ENCODE assay signal across 9 mouse cellular contexts in the genomic region with DNA sequence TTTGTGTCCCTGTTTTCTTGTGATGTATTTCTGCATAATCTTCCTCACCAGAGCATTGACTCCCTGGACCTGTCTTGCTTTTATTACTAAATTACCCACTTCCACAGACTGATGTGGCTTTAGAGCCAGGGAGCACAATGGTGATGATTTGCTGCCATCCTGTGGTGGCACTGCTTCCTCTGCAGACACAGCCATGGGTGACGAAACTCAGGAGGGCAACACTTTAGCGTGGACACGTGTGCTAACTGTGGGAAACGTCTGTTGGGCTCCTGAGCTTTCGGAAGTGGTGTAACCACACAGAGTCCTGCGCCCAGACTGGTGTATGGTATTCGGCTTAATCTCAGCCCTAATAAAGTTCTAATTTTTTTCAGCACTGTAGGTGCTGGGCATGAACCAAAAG.
A peak's percentile ranks its signal among the peaks of the same experiment; 100 is the strongest.
DNase-seq lines count a peak whose midpoint lies in the region; ATAC-seq and TF ChIP-seq lines count a peak whose summit lies in the region.
"Had no signal": no experiment of that assay in that cellular context is flagged by ENCODE, and none has a peak within 500 bp of the region (broad histone marks: within the 10 kb centered on the region; RNA-seq: fewer than 3 reads in every experiment).

No protein-coding gene starts in this region.

- H3K36me3 ChIP-seq in hindbrain, embryonic 13.5 days = no peaks in the 10 kb centered on the region
- no peaks in the 10 kb centered on the region for H3K36me3 ChIP-seq in hindbrain, embryonic 12.5 days
- H3K36me3 ChIP-seq in CH12.LX (replicated peaks in 1 of 2; ENCODE audit: control insufficient read depth in 1 of 2, insufficient read depth in 1 of 2, low read length in 1 of 2) = no peaks in the 10 kb centered on the region
- H3K36me3 ChIP-seq in small intestine, adult 2 months (ENCODE audit: control insufficient read depth, insufficient read depth, low read length) = no peaks in the 10 kb centered on the region
- H3K36me3 ChIP-seq in intestine, embryonic 15.5 days = no peaks in the 10 kb centered on the region
- H3K36me3 ChIP-seq: embryonic facial prominence, embryonic 13.5 days had no signal

- H3K9me3 ChIP-seq in hindbrain, embryonic 13.5 days = no peaks in the 10 kb centered on the region
- H3K9me3 ChIP-seq in hindbrain, embryonic 12.5 days (replicated peaks) = no peaks in the 10 kb centered on the region
- H3K9me3 ChIP-seq in CH12.LX (replicated peaks; ENCODE audit: low read length) = no peaks in the 10 kb centered on the region
- no peaks in the 10 kb centered on the region for H3K9me3 ChIP-seq in intestine, embryonic 15.5 days
- H3K9me3 ChIP-seq: embryonic facial prominence, embryonic 13.5 days had no signal

- no peak for TF ChIP-seq EP300 in CH12.LX (IDR thresholded peaks at IDR 0.05; ENCODE audit: low read length)

- peak; percentile 48 to 96 for TF ChIP-seq CTCF in CH12.LX (conservative IDR thresholded peaks at IDR 0.05 in 1 of 2, IDR thresholded peaks at IDR 0.05 in 1 of 2; ENCODE audit: low read depth in 2 of 2, low read length in 2 of 2)
- TF ChIP-seq CTCF in small intestine, adult 2 months (IDR thresholded peaks at IDR 0.05; ENCODE audit: extremely low read depth, insufficient read length, insufficient replicate concordance, low read depth, low read length) = peak; percentile 40; the same call in 1 of the 2 replicates

- DNase-seq in CH12.LX (ENCODE audit: extremely low read depth) = peak; percentile 81
- DNase-seq in adrenal gland, postnatal 36 days = peak; percentile 40 to 51
- DNase-seq in kidney, adult 18-20 months = peak; percentile 19
- DNase-seq in lung, postnatal 25 days (ENCODE audit: low spot score) = peak; percentile 36

- no peaks in the 10 kb centered on the region for H3K79me2 ChIP-seq in CH12.LX (replicated peaks; ENCODE audit: control insufficient read depth, extremely low read depth, insufficient read depth, poor library complexity, severe bottlenecking)

- TF ChIP-seq RAD21 in CH12.LX (IDR thresholded peaks at IDR 0.05; ENCODE audit: low read depth, low read length) = peak; percentile 100

- dilution Hi-C loops in CH12.LX (cut with MboI; ENCODE audit: extremely low pct_ligation_motif_present, extremely low pct_unique_long_range_greater_than_20kb, low sequenced_read_pairs) = no loop called here

- peaks cover 21% of the 10 kb centered on the region for H3K4me1 ChIP-seq in hindbrain, embryonic 13.5 days (replicated peaks)
- peaks cover 10% of the 10 kb centered on the region for H3K4me1 ChIP-seq in hindbrain, embryonic 12.5 days
- H3K4me1 ChIP-seq in CH12.LX (ENCODE audit: control insufficient read depth in 1 of 2, insufficient read depth in 2 of 2) = peaks cover 2 to 53% of the 10 kb centered on the region in 2 experiments; a peak in 2 of 4 replicates
- H3K4me1 ChIP-seq in small intestine, adult 2 months (ENCODE audit: control insufficient read depth, insufficient read depth, insufficient read length, low read length) = peaks cover 1% of the 10 kb centered on the region
- H3K4me1 ChIP-seq in intestine, embryonic 15.5 days (replicated peaks) = peaks cover 6% of the 10 kb centered on the region; the same call in 1 of the 2 replicates

- in situ Hi-C loops in CH12.LX (cut with MboI; ENCODE audit: low pct_ligation_motif_present, low pct_unique_long_range_greater_than_20kb, low sequenced_read_pairs) = no loop called here

- no peak overlapping the region for H3K4me3 ChIP-seq in hindbrain, embryonic 13.5 days
- H3K4me3 ChIP-seq in hindbrain, embryonic 12.5 days = no peak overlapping the region
- peak overlapping the region in 1 of 3 experiments; percentile 11 for H3K4me3 ChIP-seq in CH12.LX (replicated peaks in 1 of 3; ENCODE audit: low read depth in 2 of 3, low read length in 2 of 3, poor library complexity in 1 of 3)
- H3K4me3 ChIP-seq in small intestine, adult 2 months (ENCODE audit: low read depth, low read length) = no peak overlapping the region
- no peak overlapping the region for H3K4me3 ChIP-seq in intestine, embryonic 15.5 days (replicated peaks)
- H3K4me3 ChIP-seq: embryonic facial prominence, embryonic 13.5 days had no signal

- peaks cover 16% of the 10 kb centered on the region for H3K27me3 ChIP-seq in hindbrain, embryonic 13.5 days
- peaks cover 12% of the 10 kb centered on the region for H3K27me3 ChIP-seq in hindbrain, embryonic 12.5 days
- H3K27me3 ChIP-seq in CH12.LX (replicated peaks) = no peaks in the 10 kb centered on the region
- H3K27me3 ChIP-seq in small intestine, adult 2 months (ENCODE audit: control insufficient read depth, insufficient read depth, low read length) = 0 out of 2 replicates have a peak, but pooled peaks cover 9% of the 10 kb centered on the region
- H3K27me3 ChIP-seq in intestine, embryonic 15.5 days (replicated peaks) = no peaks in the 10 kb centered on the region

- no peak overlapping the region for H3K4me2 ChIP-seq in hindbrain, embryonic 13.5 days
- no peak overlapping the region for H3K4me2 ChIP-seq in hindbrain, embryonic 12.5 days (replicated peaks)
- H3K4me2 ChIP-seq in CH12.LX (ENCODE audit: insufficient read depth, low read depth, poor library complexity, severe bottlenecking) = peak overlapping the region; percentile 37; the same call in 1 of the 2 replicates
- H3K4me2 ChIP-seq in intestine, embryonic 15.5 days (replicated peaks) = no peak overlapping the region
- H3K4me2 ChIP-seq: embryonic facial prominence, embryonic 13.5 days had no signal

- TF ChIP-seq POLR2A in CH12.LX (IDR thresholded peaks at IDR 0.05; ENCODE audit: low read depth, low read length) = no peak
- TF ChIP-seq POLR2A in small intestine, adult 2 months (IDR thresholded peaks at IDR 0.05; ENCODE audit: low read depth, low read length) = no peak

- H3K27ac ChIP-seq in hindbrain, embryonic 13.5 days = no peak overlapping the region
- H3K27ac ChIP-seq in hindbrain, embryonic 12.5 days = no peak overlapping the region
- no peak overlapping the region for H3K27ac ChIP-seq in CH12.LX (ENCODE audit: insufficient read depth, low read depth)
- no peak overlapping the region for H3K27ac ChIP-seq in small intestine, adult 2 months (ENCODE audit: insufficient read depth, low read depth, low read length)
- H3K27ac ChIP-seq in intestine, embryonic 15.5 days = no peak overlapping the region
- H3K27ac ChIP-seq: embryonic facial prominence, embryonic 13.5 days had no signal

- 62% methylated on average over 7 of the region's 7 CpGs for WGBS in hindbrain, embryonic 13.5 days
- WGBS in hindbrain, embryonic 12.5 days = 56% methylated on average over 7 of the region's 7 CpGs
- WGBS in small intestine, adult 2 months = 30% methylated on average over 7 of the region's 7 CpGs
- 44% methylated on average over 7 of the region's 7 CpGs for WGBS in intestine, embryonic 15.5 days

- no peak overlapping the region for H3K9ac ChIP-seq in hindbrain, embryonic 13.5 days
- no peak overlapping the region for H3K9ac ChIP-seq in hindbrain, embryonic 12.5 days
- no peak overlapping the region for H3K9ac ChIP-seq in CH12.LX (ENCODE audit: insufficient read depth, low read depth)
- no peak overlapping the region for H3K9ac ChIP-seq in intestine, embryonic 15.5 days
- H3K9ac ChIP-seq: embryonic facial prominence, embryonic 13.5 days had no signal

- 0 out of 2 replicates have a peak, but pooled peaks have one; percentile 11 for ATAC-seq in hindbrain, embryonic 13.5 days (ENCODE audit: low FRiP score)
- ATAC-seq in hindbrain, embryonic 12.5 days (ENCODE audit: low FRiP score) = no peak
- ATAC-seq in intestine, embryonic 15.5 days = no peak

TF ChIP-seq in CH12.LX, 34 proteins besides CTCF, POLR2A, EP300 and RAD21 (continues in another document):
- TF ChIP-seq POLR2AphosphoS2 (IDR thresholded peaks at IDR 0.05; ENCODE audit: low read depth, low read length) = no peak
- no peak for TF ChIP-seq CHD1 (IDR thresholded peaks at IDR 0.05; ENCODE audit: low read depth, low read length)
- TF ChIP-seq ZNF384 (IDR thresholded peaks at IDR 0.05; ENCODE audit: low read depth, low read length) = 0 out of 2 replicates have a peak, but pooled peaks have one; percentile 9
- TF ChIP-seq SIN3A (IDR thresholded peaks at IDR 0.05; ENCODE audit: low read length) = peak; percentile 87
- TF ChIP-seq PAX5 (IDR thresholded peaks at IDR 0.05; ENCODE audit: low read length) = no peak
- no peak for TF ChIP-seq MAZ (IDR thresholded peaks at IDR 0.05; ENCODE audit: low read depth, low read length)
- TF ChIP-seq UBTF (IDR thresholded peaks at IDR 0.05; ENCODE audit: low read depth, low read length) = no peak
- no peak for TF ChIP-seq TBP (conservative IDR thresholded peaks at IDR 0.05; ENCODE audit: low read depth, low read length)
- no peak for TF ChIP-seq KAT2A (IDR thresholded peaks at IDR 0.05; ENCODE audit: insufficient replicate concordance, low read length)
- peak; percentile 81 for TF ChIP-seq SMC3 (IDR thresholded peaks at IDR 0.05; ENCODE audit: low read depth, low read length)
- TF ChIP-seq IRF4 (IDR thresholded peaks at IDR 0.05; ENCODE audit: low read depth, low read length) = peak; percentile 59; the same call in 1 of the 2 replicates
- peak; percentile 48; the same call in 1 of the 2 replicates for TF ChIP-seq ETS1 (conservative IDR thresholded peaks at IDR 0.05; ENCODE audit: low read depth, low read length)
- no peak for TF ChIP-seq CHD2 (IDR thresholded peaks at IDR 0.05; ENCODE audit: low read length)
- no peak for TF ChIP-seq ZMIZ1 (IDR thresholded peaks at IDR 0.05; ENCODE audit: low read depth, low read length)
- no peak for TF ChIP-seq RCOR1 (conservative IDR thresholded peaks at IDR 0.05; ENCODE audit: low read depth, low read length)
- TF ChIP-seq MXI1 (IDR thresholded peaks at IDR 0.05; ENCODE audit: low read depth, low read length) = peak; percentile 91
- no peak for TF ChIP-seq GABPA (IDR thresholded peaks at IDR 0.05; ENCODE audit: insufficient replicate concordance, low read depth, low read length)
- 0 out of 2 replicates have a peak, but pooled peaks have one; percentile 39 for TF ChIP-seq MEF2A (IDR thresholded peaks at IDR 0.05; ENCODE audit: borderline replicate concordance, low read depth, low read length)
- TF ChIP-seq MAFK (IDR thresholded peaks at IDR 0.05; ENCODE audit: insufficient replicate concordance, low read length) = no peak
- TF ChIP-seq TCF12 (IDR thresholded peaks at IDR 0.05; ENCODE audit: low read depth, low read length) = 0 out of 2 replicates have a peak, but pooled peaks have one; percentile 37
- TF ChIP-seq ZC3H11A (IDR thresholded peaks at IDR 0.05; ENCODE audit: low read depth, low read length) = peak; percentile 21; the same call in 1 of the 2 replicates
- TF ChIP-seq JUND (conservative IDR thresholded peaks at IDR 0.05; ENCODE audit: low read depth, low read length) = peak; percentile 31; the same call in 1 of the 2 replicates
- peak; percentile 28 for TF ChIP-seq ELF1 (IDR thresholded peaks at IDR 0.05; ENCODE audit: low read depth, low read length)
- no peak for TF ChIP-seq E2F4 (IDR thresholded peaks at IDR 0.05; ENCODE audit: insufficient replicate concordance, low read depth, low read length)
- no peak for TF ChIP-seq ZKSCAN1 (IDR thresholded peaks at IDR 0.05; ENCODE audit: borderline replicate concordance, low read depth, low read length)
- no peak for TF ChIP-seq HCFC1 (IDR thresholded peaks at IDR 0.05; ENCODE audit: low read depth, low read length)

Comparison
In these comparisons a context has a peak if more than half of its experiments do, and no peak if none do; other contexts are left out.
1. DNase-seq: peak in every context shown above with its lines; median percentile 81 in CH12.LX; 46 in adrenal gland, postnatal 36 days; 36 in lung, postnatal 25 days; 19 in kidney, adult 18-20 months.